Mouse (Mus musculus) CH12.LX (cell line): ENCODE data around the gene Zfp628.

Experiments used
- CTCF ChIP-seq, 2 experiments: IDR thresholded peaks in 1 of 2; conservative IDR thresholded peaks in 1 of 2; 2 replicates each; pipeline ENCODE4 v1.5.1; 2011 to 2012; ENCODE audit warnings: low read depth in 2 of 2, low read length in 2 of 2, improper control_type of control experiment in 1 of 2, inconsistent platforms in 1 of 2, mild to moderate bottlenecking in 1 of 2, moderate library complexity in 1 of 2
- E2F4 ChIP-seq: IDR thresholded peaks from 2 replicates; pipeline ENCODE4 v1.6.1; 2011; ENCODE audit warnings: low read depth, low read length, improper control_type of control experiment; ENCODE audit not compliant: insufficient replicate concordance
- MAX ChIP-seq: IDR thresholded peaks from 2 replicates; pipeline ENCODE4 v1.6.1; 2011; ENCODE audit warnings: low read length, improper control_type of control experiment
- POLR2A ChIP-seq: IDR thresholded peaks from 2 replicates; pipeline ENCODE4 v1.6.1; 2011; ENCODE audit warnings: low read depth, mild to moderate bottlenecking, improper control_type of control experiment, low read length
- POLR2AphosphoS2 ChIP-seq: IDR thresholded peaks from 2 replicates; pipeline ENCODE4 v1.6.1; 2011; ENCODE audit warnings: low read depth, low read length, improper control_type of control experiment
- SMC3 ChIP-seq: IDR thresholded peaks from 2 replicates; pipeline ENCODE4 v1.6.1; 2011; ENCODE audit warnings: low read depth, low read length, improper control_type of control experiment

GRCm38 (mm10) chr7:4898851-4899648 is 16.0 kb upstream of the Zfp628 start:
- no peak for TF ChIP-seq SMC3
- no peak for TF ChIP-seq E2F4
- TF ChIP-seq CTCF (conservative IDR thresholded peaks at IDR 0.05 in 1 of 2, IDR thresholded peaks at IDR 0.05 in 1 of 2; ENCODE audit: low read depth in 2 of 2, low read length in 2 of 2): no peak
- TF ChIP-seq POLR2A: no peak
- no peak for TF ChIP-seq MAX
- no peak for TF ChIP-seq POLR2AphosphoS2
